Mouse (Mus musculus): ENCODE data around the gene Ror1. TPM values are rescaled to one million over a fixed set of nuclear protein-coding genes. Genes with fewer than 3 reads are reported as not detected.

Ror1 gene
- total and polyA plus RNA-seq, 2 experiments from 2014 or later = 0.73 to 2.8 TPM

- Histone ChIP-seq H3K36me3 (ENCODE audit: insufficient read depth, low read length) (no peaks in the 10 kb centered on the region), H3K4me2 (ENCODE audit: low read depth, low read length, poor library complexity, severe bottlenecking) (no peak overlapping the region), H3K27me3 (ENCODE audit: insufficient read depth, low read length) (no peaks in the 10 kb centered on the region), H3K4me3 (ENCODE audit: low read depth, low read length) (no peak overlapping the region), H3K27ac (ENCODE audit: low read depth, low read length) (no peak overlapping the region), H3K9me3 (ENCODE audit: low read length) (no peaks in the 10 kb centered on the region), H3K4me1 (ENCODE audit: insufficient read depth, low read length) (no peaks in the 10 kb centered on the region), H3K9ac (replicated peaks; ENCODE audit: low read length, poor library complexity, severe bottlenecking) (no peak overlapping the region)
- DNase-seq (ENCODE audit: low spot score) (no peak), ATAC-seq (ENCODE audit: low FRiP score) (no peak)
- no peak for TF ChIP-seq CTCF (IDR thresholded peaks at IDR 0.05)
- WGBS = 63% methylated on average over 7 of the region's 7 CpGs
Observed at GRCm38 (mm10) chr4:100253831-100254230, 158.2 kb downstream of the Ror1 start.

- WGBS = 93% methylated on average over 5 of the region's 5 CpGs
- DNase-seq (ENCODE audit: low spot score) (no peak), ATAC-seq (ENCODE audit: low FRiP score) (no peak)
Observed at GRCm38 (mm10) chr4:100258462-100258861, 162.9 kb downstream of the Ror1 start.

GRCm38 (mm10) chr4:100263917-100264316 is 168.3 kb downstream of the Ror1 start:
- ATAC-seq (ENCODE audit: low FRiP score) (no peak), DNase-seq (ENCODE audit: low spot score) (no peak)
- no peak for TF ChIP-seq CTCF (IDR thresholded peaks at IDR 0.05)
- no peak overlapping the region for H3K4me3 ChIP-seq (ENCODE audit: low read depth, low read length)
- no peaks in the 10 kb centered on the region for H3K36me3 ChIP-seq (ENCODE audit: insufficient read depth, low read length)
- WGBS = 97% methylated on average over 1 of the region's 1 CpGs
- no peaks in the 10 kb centered on the region for H3K4me1 ChIP-seq (ENCODE audit: insufficient read depth, low read length)
- H3K27me3 ChIP-seq (ENCODE audit: insufficient read depth, low read length) = no peaks in the 10 kb centered on the region
- H3K9me3 ChIP-seq (ENCODE audit: low read length) = no peaks in the 10 kb centered on the region
- H3K27ac ChIP-seq (ENCODE audit: low read depth, low read length) = no peak overlapping the region
- H3K9ac ChIP-seq (replicated peaks; ENCODE audit: low read length, poor library complexity, severe bottlenecking) = no peak overlapping the region
- no peak overlapping the region for H3K4me2 ChIP-seq (ENCODE audit: low read depth, low read length, poor library complexity, severe bottlenecking)

More at GRCm38 (mm10) chr4:100258462-100258861, 162.9 kb downstream of the Ror1 start:
- no peak overlapping the region for H3K4me2 ChIP-seq (ENCODE audit: low read depth, low read length, poor library complexity, severe bottlenecking)
- H3K36me3 ChIP-seq (ENCODE audit: insufficient read depth, low read length) = no peaks in the 10 kb centered on the region
- H3K9ac ChIP-seq (replicated peaks; ENCODE audit: low read length, poor library complexity, severe bottlenecking) = no peak overlapping the region
- H3K27ac ChIP-seq (ENCODE audit: low read depth, low read length) = no peak overlapping the region
- H3K9me3 ChIP-seq (ENCODE audit: low read length) = no peaks in the 10 kb centered on the region
- no peak for TF ChIP-seq CTCF (IDR thresholded peaks at IDR 0.05)
- H3K4me3 ChIP-seq (ENCODE audit: low read depth, low read length) = no peak overlapping the region
- H3K27me3 ChIP-seq (ENCODE audit: insufficient read depth, low read length) = no peaks in the 10 kb centered on the region
- no peaks in the 10 kb centered on the region for H3K4me1 ChIP-seq (ENCODE audit: insufficient read depth, low read length)

GRCm38 (mm10) chr4:100271059-100271735 is 175.6 kb downstream of the Ror1 start:
- no peak for ATAC-seq (ENCODE audit: low FRiP score)

GRCm38 (mm10) chr4:100271736-100272127 is 176.1 kb downstream of the Ror1 start:
- Histone ChIP-seq H3K4me2 (ENCODE audit: low read depth, low read length, poor library complexity, severe bottlenecking) (no peak overlapping the region), H3K4me3 (ENCODE audit: low read depth, low read length) (no peak overlapping the region), H3K27ac (ENCODE audit: low read depth, low read length) (no peak overlapping the region), H3K27me3 (ENCODE audit: insufficient read depth, low read length) (no peaks in the 10 kb centered on the region), H3K4me1 (ENCODE audit: insufficient read depth, low read length) (no peaks in the 10 kb centered on the region), H3K36me3 (ENCODE audit: insufficient read depth, low read length) (no peaks in the 10 kb centered on the region), H3K9me3 (ENCODE audit: low read length) (no peaks in the 10 kb centered on the region), H3K9ac (replicated peaks; ENCODE audit: low read length, poor library complexity, severe bottlenecking) (no peak overlapping the region)
- no peak for TF ChIP-seq CTCF (IDR thresholded peaks at IDR 0.05)
- DNase-seq (ENCODE audit: low spot score) (no peak), ATAC-seq (ENCODE audit: low FRiP score) (no peak)
- 66% methylated on average over 6 of the region's 6 CpGs for WGBS

More at GRCm38 (mm10) chr4:100271059-100271735, 175.6 kb downstream of the Ror1 start:
- no peak overlapping the region for H3K4me3 ChIP-seq (ENCODE audit: low read depth, low read length)
- no peak overlapping the region for H3K4me2 ChIP-seq (ENCODE audit: low read depth, low read length, poor library complexity, severe bottlenecking)
- H3K27me3 ChIP-seq (ENCODE audit: insufficient read depth, low read length) = no peaks in the 10 kb centered on the region
- no peaks in the 10 kb centered on the region for H3K4me1 ChIP-seq (ENCODE audit: insufficient read depth, low read length)
- no peak for TF ChIP-seq CTCF (IDR thresholded peaks at IDR 0.05)
- no peaks in the 10 kb centered on the region for H3K36me3 ChIP-seq (ENCODE audit: insufficient read depth, low read length)
- no peaks in the 10 kb centered on the region for H3K9me3 ChIP-seq (ENCODE audit: low read length)
- 87% methylated on average over 10 of the region's 10 CpGs for WGBS
- H3K27ac ChIP-seq (ENCODE audit: low read depth, low read length) = no peak overlapping the region
- DNase-seq (ENCODE audit: low spot score) = no peak
- H3K9ac ChIP-seq (replicated peaks; ENCODE audit: low read length, poor library complexity, severe bottlenecking) = no peak overlapping the region

GRCm38 (mm10) chr4:100273356-100273755 is 177.8 kb downstream of the Ror1 start:
- Histone ChIP-seq H3K4me2 (ENCODE audit: low read depth, low read length, poor library complexity, severe bottlenecking) (no peak overlapping the region), H3K9me3 (ENCODE audit: low read length) (no peaks in the 10 kb centered on the region), H3K4me3 (ENCODE audit: low read depth, low read length) (no peak overlapping the region), H3K27ac (ENCODE audit: low read depth, low read length) (no peak overlapping the region), H3K4me1 (ENCODE audit: insufficient read depth, low read length) (no peaks in the 10 kb centered on the region), H3K9ac (replicated peaks; ENCODE audit: low read length, poor library complexity, severe bottlenecking) (no peak overlapping the region), H3K27me3 (ENCODE audit: insufficient read depth, low read length) (no peaks in the 10 kb centered on the region), H3K36me3 (ENCODE audit: insufficient read depth, low read length) (no peaks in the 10 kb centered on the region)
- TF ChIP-seq CTCF (IDR thresholded peaks at IDR 0.05) = no peak
- 90% methylated on average over 3 of the region's 3 CpGs for WGBS
- DNase-seq (ENCODE audit: low spot score) (no peak), ATAC-seq (ENCODE audit: low FRiP score) (no peak)
